Mouse (Mus musculus) frontal cortex, adult 2 months (tissue): Measurements from ENCODE around the gene Gm10392. TPM values are rescaled to one million over a fixed set of nuclear protein-coding genes. Genes with fewer than 3 reads are reported as not detected.

Experiments used
- DNase-seq, 2 experiments: peaks; one replicate each; pipeline ENCODE4 v3.0.0; 2022; ENCODE audit warnings: low spot score in 1 of 2; ENCODE audit errors: extremely low spot score in 1 of 2
- polyA plus RNA-seq: library from polyadenylated mRNA; depleted of rRNA; stranded (reverse); fragments of >200 nt; gene quantifications from 2 replicates; pipeline ENCODE4 v1.2.3, GENCODE M21; 2012

Gene Gm10392
- polyA plus RNA-seq, 1 experiment: not detected

- peak in 1 of 2 experiments; percentile 72 for DNase-seq
Measured at GRCm38 (mm10) chr11:77493512-77494343, 25.3 kb downstream of the Gm10392 start, which contains the start of gene Git1. TSS of gene Git1 (plus strand) at chr11:77493562.

- DNase-seq: peak; percentile 85 to 92
Measured at GRCm38 (mm10) chr11:77492911-77493332, 26.1 kb downstream of the Gm10392 start.

- DNase-seq: peak in 1 of 2 experiments; percentile 70
Measured at GRCm38 (mm10) chr11:77492311-77492871, 26.6 kb downstream of the Gm10392 start.

GRCm38 (mm10) chr11:77491502-77492291 is 27.3 kb downstream of the Gm10392 start:
- peak; percentile 79 to 80 for DNase-seq

GRCm38 (mm10) chr11:77491123-77491501 is 27.9 kb downstream of the Gm10392 start:
- peak; percentile 78 to 93 for DNase-seq

GRCm38 (mm10) chr11:77490451-77490850 is 28.5 kb downstream of the Gm10392 start:
- peak in 1 of 2 experiments; percentile 50 for DNase-seq

GRCm38 (mm10) chr11:77489591-77490235 is 29.3 kb downstream of the Gm10392 start, which contains the start of gene Ankrd13b:
TSS of gene Ankrd13b (minus strand) at chr11:77489678.
- DNase-seq: peak; percentile 67 to 82

GRCm38 (mm10) chr11:77488771-77489581 is 30.0 kb downstream of the Gm10392 start:
- no peak for DNase-seq

- DNase-seq: peak in 1 of 2 experiments; percentile 59
Measured at GRCm38 (mm10) chr11:77486798-77487197, 32.2 kb downstream of the Gm10392 start.

- no peak for DNase-seq
Measured at GRCm38 (mm10) chr11:77485229-77485628, 33.8 kb downstream of the Gm10392 start.

- no peak for DNase-seq
Measured at GRCm38 (mm10) chr11:77483510-77484255, 35.3 kb downstream of the Gm10392 start.

GRCm38 (mm10) chr11:77483043-77483442 is 36.0 kb downstream of the Gm10392 start:
- DNase-seq: no peak

GRCm38 (mm10) chr11:77476895-77477294 is 42.1 kb downstream of the Gm10392 start:
- no peak for DNase-seq

- DNase-seq: no peak
Measured at GRCm38 (mm10) chr11:77476216-77476615, 42.8 kb downstream of the Gm10392 start.

GRCm38 (mm10) chr11:77472775-77473174 is 46.2 kb downstream of the Gm10392 start:
- DNase-seq: no peak

- no peak for DNase-seq
Measured at GRCm38 (mm10) chr11:77471407-77471806, 47.6 kb downstream of the Gm10392 start.

GRCm38 (mm10) chr11:77468397-77468796 is 50.6 kb downstream of the Gm10392 start:
- no peak for DNase-seq

- DNase-seq: peak in 1 of 2 experiments; percentile 84
Measured at GRCm38 (mm10) chr11:77467784-77468183, 51.2 kb downstream of the Gm10392 start.

GRCm38 (mm10) chr11:77467157-77467556 is 51.8 kb downstream of the Gm10392 start:
- peak in 1 of 2 experiments; percentile 74 for DNase-seq
